In the genomic region with DNA sequence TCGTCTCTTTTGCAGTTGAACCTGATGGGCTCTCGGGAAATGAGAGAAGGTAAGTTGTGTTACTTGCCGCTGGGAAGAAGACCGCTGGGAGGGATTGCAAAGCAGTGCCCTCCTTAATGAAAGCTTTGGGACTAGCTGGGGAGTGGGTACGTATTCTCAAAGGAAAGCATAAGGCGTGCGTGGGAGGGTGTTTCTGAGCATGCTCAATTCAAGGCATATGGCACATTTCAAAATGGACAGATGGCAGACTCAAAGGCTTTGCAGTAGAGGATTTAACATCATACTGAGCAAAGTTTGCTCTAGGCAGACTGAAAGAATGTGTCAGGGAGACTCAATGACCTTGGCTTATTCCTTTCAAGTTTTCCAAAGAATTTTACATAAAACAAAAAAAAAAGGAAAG, we compare ENCODE assay signal across 8 mouse cellular contexts. TPM values are rescaled to one million over a fixed set of nuclear protein-coding genes. Genes with fewer than 3 reads are reported as not detected.
DNase-seq lines count a peak whose midpoint lies in the region.
"Had no signal": no experiment of that assay in that cellular context is flagged by ENCODE, and none has a peak within 500 bp of the region (broad histone marks: within the 10 kb centered on the region; RNA-seq: fewer than 3 reads in every experiment).

No protein-coding gene starts in this region.

- peak; percentile 66 to 68 for DNase-seq in cerebellum, adult 18-20 months
- DNase-seq in cerebellum, postnatal 25 days, result peak; percentile 69 to 76
- peak; percentile 87 for DNase-seq in layer of hippocampus, adult 9-10 months (ENCODE audit: low spot score)
- peak; percentile 46 for DNase-seq in retina, postnatal 1 day
- no peak for DNase-seq in ovary, adult 18-20 months (ENCODE audit: low spot score)
- no peak for DNase-seq in adrenal gland, adult 8-10 months
- DNase-seq in lung, postnatal 4 days, result no peak
- DNase-seq: kidney, adult 8-10 months had no signal

RNA-seq across cellular contexts. Expression of a gene that starts 40.3 kb away (rescaled TPM):
- total RNA-seq in adrenal gland, adult 8-10 months (2022), result 10 to 100 TPM; 23.1 to 29.5 (median 26.1) TPM

RNA-seq across cellular contexts. Expression of a gene that starts 55.6 kb away (rescaled TPM):
- total RNA-seq in adrenal gland, adult 8-10 months (2022), result 100 to 1,000 TPM; 218 to 281 (median 245) TPM

Comparison
In these comparisons a context has a peak if more than half of its experiments do, and no peak if none do; other contexts are left out.
1. DNase-seq: peak in cerebellum, adult 18-20 months (2 of 2), cerebellum, postnatal 25 days (2 of 2), layer of hippocampus, adult 9-10 months (single experiment) and retina, postnatal 1 day (single experiment); none in ovary, adult 18-20 months (single experiment), adrenal gland, adult 8-10 months (single experiment) and lung, postnatal 4 days (0 of 2).